Mouse (Mus musculus) liver, postnatal 0 days (tissue): ENCODE data around the gene Zfx. TPM values are rescaled to one million over a fixed set of nuclear protein-coding genes. Genes with fewer than 3 reads are reported as not detected.

Experiments used
- ATAC-seq: fragments of 200-750 bp; cut with Nextera tagmentation; 2 replicates; pipeline ENCODE4 v1.8.0; 2017; ENCODE audit warnings: mild to moderate bottlenecking, moderate library complexity
- DNase-seq: peaks from one replicate; pipeline ENCODE4 v3.0.0-alpha.2; 2016
- H3K27ac ChIP-seq: fragments of 300-500 bp; sonication (generic); 2 replicates; pipeline ENCODE4 v1.5.1; 2014; ENCODE audit warnings: antibody characterized with exemption, moderate library complexity, mild to moderate bottlenecking, low read depth
- H3K27me3 ChIP-seq: fragments of 300-500 bp; sonication (generic); 2 replicates; pipeline ENCODE4 v1.6.1; 2014; ENCODE audit warnings: low read length, control low read depth, mixed read lengths; ENCODE audit not compliant: insufficient read depth
- H3K36me3 ChIP-seq: fragments of 300-500 bp; sonication (generic); replicated peaks from 2 replicates; pipeline ENCODE4 v1.6.1; 2014; ENCODE audit warnings: mild to moderate bottlenecking, control low read depth, low read length, moderate library complexity, mixed read lengths; ENCODE audit not compliant: insufficient read depth
- H3K4me1 ChIP-seq: fragments of 300-500 bp; sonication (generic); 2 replicates; pipeline ENCODE4 v1.6.1; 2014; ENCODE audit warnings: antibody characterized with exemption, mild to moderate bottlenecking, control low read depth; ENCODE audit not compliant: insufficient read depth
- H3K4me2 ChIP-seq: fragments of 300-500 bp; sonication (generic); 2 replicates; pipeline ENCODE4 v1.6.1; 2014; ENCODE audit warnings: low read depth, mild to moderate bottlenecking, low read length, moderate library complexity, mixed read lengths
- H3K4me3 ChIP-seq: fragments of 300-500 bp; sonication (generic); 2 replicates; pipeline ENCODE4 v1.5.1; 2014; ENCODE audit warnings: low read depth, low read length
- H3K9ac ChIP-seq: fragments of 300-500 bp; sonication (generic); replicated peaks from 2 replicates; pipeline ENCODE4 v1.6.1; 2014; ENCODE audit warnings: mild to moderate bottlenecking, moderate library complexity
- H3K9me3 ChIP-seq: fragments of 300-500 bp; sonication (generic); 2 replicates; pipeline ENCODE4 v1.6.1; 2016; ENCODE audit warnings: mild to moderate bottlenecking, control low read depth, low read length, mixed read lengths
- CTCF ChIP-seq: sonication (generic); IDR thresholded peaks from 2 replicates; pipeline ENCODE4 v1.5.1; 2016; ENCODE audit warnings: antibody characterized with exemption, low read depth
- EP300 ChIP-seq: IDR thresholded peaks from 2 replicates; pipeline ENCODE4 v1.6.1; 2016; ENCODE audit warnings: antibody characterized with exemption, low read depth, mild to moderate bottlenecking
- WGBS: fragments of 180-500 bp; shearing (Covaris S2); extraction: QIAGEN DNeasy Blood & Tissue Kit; methylation state at CpG from one replicate; pipeline ENCODE4 v1.1.7; 2014; ENCODE audit not compliant: insufficient replicate concordance; 5-methylcytosine and 5-hydroxymethylcytosine counted together
- polyA plus RNA-seq: library from polyadenylated mRNA; unstranded; fragments of >200 nt; fragmentation: Nextera tagmentation; extraction: Ambion mirVana; gene quantifications from 2 replicates; pipeline ENCODE4 v1.2.1, GENCODE M21; 2015

Zfx gene
- polyA plus RNA-seq, 1 experiment from 2014 or later: 9.8 TPM

- peaks cover 2% of the 10 kb centered on the region; the same call in 1 of the 2 replicates for H3K27me3 ChIP-seq
- WGBS: 97% methylated on average over 1 of the region's 1 CpGs
- no peak overlapping the region for H3K4me3 ChIP-seq
- DNase-seq (no peak), ATAC-seq (no peak)
- no peak overlapping the region for H3K4me2 ChIP-seq
- H3K27ac ChIP-seq: no peak overlapping the region
- TF ChIP-seq EP300 (no peak), CTCF (no peak)
- no peaks in the 10 kb centered on the region for H3K4me1 ChIP-seq
- H3K36me3 ChIP-seq: no peaks in the 10 kb centered on the region
- no peaks in the 10 kb centered on the region for H3K9me3 ChIP-seq
- no peak overlapping the region for H3K9ac ChIP-seq
These were observed 14.8 kb upstream of the Zfx start for GRCm38 (mm10) chrX:94138256-94138655.

GRCm38 (mm10) chrX:94135084-94135483 is 11.6 kb upstream of the Zfx start:
- WGBS: 54% methylated on average over 4 of the region's 4 CpGs
- DNase-seq (no peak), ATAC-seq (no peak)
- Histone ChIP-seq H3K4me1 (no peaks in the 10 kb centered on the region), H3K27ac (no peak overlapping the region), H3K4me2 (no peak overlapping the region), H3K9ac (no peak overlapping the region), H3K4me3 (no peak overlapping the region), H3K9me3 (no peaks in the 10 kb centered on the region), H3K36me3 (no peaks in the 10 kb centered on the region), H3K27me3 (peaks cover 4% of the 10 kb centered on the region; the same call in 1 of the 2 replicates)
- TF ChIP-seq CTCF: no peak

- no peak for DNase-seq
- Histone ChIP-seq H3K27ac (no peak overlapping the region), H3K9me3 (no peaks in the 10 kb centered on the region), H3K4me1 (no peaks in the 10 kb centered on the region), H3K4me3 (no peak overlapping the region), H3K4me2 (no peak overlapping the region), H3K27me3 (peaks cover 4% of the 10 kb centered on the region; the same call in 1 of the 2 replicates), H3K36me3 (no peaks in the 10 kb centered on the region), H3K9ac (no peak overlapping the region)
- WGBS: 72% methylated on average over 3 of the region's 3 CpGs
- TF ChIP-seq CTCF (no peak), EP300 (no peak)
- no peak for ATAC-seq
These were observed 10.0 kb upstream of the Zfx start for GRCm38 (mm10) chrX:94133551-94133950.

- Histone ChIP-seq H3K27ac (no peak overlapping the region), H3K36me3 (no peaks in the 10 kb centered on the region), H3K4me1 (no peaks in the 10 kb centered on the region), H3K9me3 (no peaks in the 10 kb centered on the region), H3K4me2 (no peak overlapping the region), H3K9ac (no peak overlapping the region), H3K27me3 (peaks cover 4% of the 10 kb centered on the region; the same call in 1 of the 2 replicates), H3K4me3 (no peak overlapping the region)
- ATAC-seq (no peak), DNase-seq (no peak)
- TF ChIP-seq EP300 (no peak), CTCF (no peak)
- WGBS: 27% methylated on average over 3 of the region's 3 CpGs
These were observed 8.7 kb upstream of the Zfx start for GRCm38 (mm10) chrX:94132239-94132638.

GRCm38 (mm10) chrX:94129712-94130111 is 6.2 kb upstream of the Zfx start:
- no peak for DNase-seq
- Histone ChIP-seq H3K4me2 (no peak overlapping the region), H3K36me3 (no peaks in the 10 kb centered on the region), H3K4me1 (no peaks in the 10 kb centered on the region), H3K9ac (no peak overlapping the region), H3K27me3 (peaks cover 2% of the 10 kb centered on the region; the same call in 1 of the 2 replicates), H3K4me3 (no peak overlapping the region), H3K27ac (no peak overlapping the region), H3K9me3 (no peaks in the 10 kb centered on the region)
- ATAC-seq: no peak
- WGBS: 77% methylated on average over 4 of the region's 4 CpGs
- TF ChIP-seq CTCF (peak; percentile 31), EP300 (no peak)

DNA sequence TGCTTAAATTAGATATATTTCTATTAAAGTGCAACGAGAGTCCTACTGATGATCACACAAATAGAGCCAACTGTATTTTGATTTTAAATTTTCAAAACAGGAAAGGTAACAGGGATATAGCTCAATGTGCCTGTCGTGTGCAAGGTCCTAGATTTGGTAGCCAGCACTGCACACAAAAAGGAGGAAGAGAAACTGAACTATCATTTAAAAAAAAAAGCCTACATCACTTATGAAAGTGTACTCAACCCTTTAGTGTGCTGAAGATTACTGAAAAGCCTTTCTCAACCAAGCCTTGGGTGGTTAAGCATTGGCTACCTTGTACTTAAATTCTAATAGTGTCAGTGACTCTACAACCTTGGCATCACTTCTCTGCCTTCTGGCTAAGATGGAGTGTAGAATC is 2.4 kb upstream of the Zfx start:
- Histone ChIP-seq H3K4me3 (no peak overlapping the region), H3K27ac (no peak overlapping the region), H3K4me2 (no peak overlapping the region), H3K36me3 (no peaks in the 10 kb centered on the region), H3K9me3 (no peaks in the 10 kb centered on the region), H3K9ac (no peak overlapping the region), H3K27me3 (no peaks in the 10 kb centered on the region), H3K4me1 (no peaks in the 10 kb centered on the region)
- DNase-seq: no peak
- no peak for ATAC-seq
- WGBS: 47% methylated on average over 2 of the region's 2 CpGs
- no peak for TF ChIP-seq EP300
- no peak for TF ChIP-seq CTCF

- Histone ChIP-seq H3K9me3 (no peaks in the 10 kb centered on the region), H3K4me2 (peak overlapping the region; percentile 74), H3K27me3 (no peaks in the 10 kb centered on the region), H3K36me3 (no peaks in the 10 kb centered on the region), H3K4me3 (peak overlapping the region; percentile 71), H3K9ac (peak overlapping the region; percentile 95), H3K4me1 (peaks cover 5% of the 10 kb centered on the region; the same call in 1 of the 2 replicates), H3K27ac (peak overlapping the region; percentile 100)
- DNase-seq (no peak), ATAC-seq (peak; percentile 63)
- TF ChIP-seq CTCF (no peak), EP300 (no peak)
- 11% methylated on average over 26 of the region's 53 CpGs for WGBS
These were observed 818 bp downstream of the Zfx start for GRCm38 (mm10) chrX:94122709-94123058.
